Mouse (Mus musculus) erythroblast, embryonic 14.5 days (primary cell): ENCODE results near the gene Drd5. TPM values are rescaled to one million over a fixed set of nuclear protein-coding genes. Genes with fewer than 3 reads are reported as not detected.

Experiments used
- H3K27me3 ChIP-seq: 2 replicates; pipeline ENCODE4 v1.6.1; 2012; ENCODE audit warnings: inconsistent platforms; ENCODE audit not compliant: control insufficient read depth
- H3K36me3 ChIP-seq: 2 replicates; pipeline ENCODE4 v1.6.1; 2012; ENCODE audit warnings: mild to moderate bottlenecking, inconsistent platforms; ENCODE audit not compliant: control insufficient read depth
- H3K4me1 ChIP-seq: 2 replicates; pipeline ENCODE4 v1.6.1; 2012; ENCODE audit warnings: inconsistent platforms; ENCODE audit not compliant: control insufficient read depth
- H3K4me3 ChIP-seq: replicated peaks from 2 replicates; pipeline ENCODE3; 2012; ENCODE audit warnings: moderate library complexity, mild to moderate bottlenecking, inconsistent platforms
- H3K9me3 ChIP-seq: 2 replicates; pipeline ENCODE4 v1.6.1; 2012; ENCODE audit warnings: low read length, inconsistent platforms, mixed read lengths; ENCODE audit not compliant: control insufficient read depth
- GATA1 ChIP-seq: IDR thresholded peaks from 2 replicates; pipeline ENCODE4 v1.6.1; 2012; ENCODE audit warnings: low read length, inconsistent platforms, mixed read lengths
- TAL1 ChIP-seq: IDR thresholded peaks from 3 replicates; pipeline ENCODE4 v1.6.1; 2012; ENCODE audit warnings: low read length, inconsistent platforms, mixed read lengths
- polyA plus RNA-seq: library from polyadenylated mRNA; stranded (reverse); fragments of >175 nt; gene quantifications from 2 replicates; pipeline ENCODE4 v1.2.3, GENCODE M21; 2012

Gene Drd5
- polyA plus RNA-seq, 1 experiment = not detected

- H3K4me1 ChIP-seq = no peaks in the 10 kb centered on the region
- TF ChIP-seq TAL1 (no peak), GATA1 (no peak)
- H3K4me3 ChIP-seq = no peak overlapping the region
- H3K9me3 ChIP-seq = peaks cover 3% of the 10 kb centered on the region
- no peaks in the 10 kb centered on the region for H3K27me3 ChIP-seq
- no peaks in the 10 kb centered on the region for H3K36me3 ChIP-seq
These were observed 30.7 kb upstream of the Drd5 start for GRCm38 (mm10) chr5:38288476-38288875.

GRCm38 (mm10) chr5:38301761-38302411 lies 17.3 kb upstream of the Drd5 start:
- no peak for TF ChIP-seq TAL1
- no peak for TF ChIP-seq GATA1
- no peaks in the 10 kb centered on the region for H3K9me3 ChIP-seq
- H3K27me3 ChIP-seq = peaks cover 3% of the 10 kb centered on the region; the same call in 1 of the 2 replicates
- no peak overlapping the region for H3K4me3 ChIP-seq
- no peaks in the 10 kb centered on the region for H3K4me1 ChIP-seq
- H3K36me3 ChIP-seq = no peaks in the 10 kb centered on the region

GRCm38 (mm10) chr5:38302651-38303050 lies 16.5 kb upstream of the Drd5 start:
- TF ChIP-seq GATA1 = no peak
- no peak for TF ChIP-seq TAL1
- H3K9me3 ChIP-seq = no peaks in the 10 kb centered on the region
- no peak overlapping the region for H3K4me3 ChIP-seq
- H3K36me3 ChIP-seq = no peaks in the 10 kb centered on the region
- H3K27me3 ChIP-seq = peaks cover 3% of the 10 kb centered on the region; the same call in 1 of the 2 replicates
- H3K4me1 ChIP-seq = peaks cover under 1% of the 10 kb centered on the region

GRCm38 (mm10) chr5:38305241-38305640 lies 13.9 kb upstream of the Drd5 start:
- H3K4me1 ChIP-seq = peaks cover 3% of the 10 kb centered on the region
- no peaks in the 10 kb centered on the region for H3K9me3 ChIP-seq
- H3K4me3 ChIP-seq = no peak overlapping the region
- no peak for TF ChIP-seq GATA1
- TF ChIP-seq TAL1 = no peak
- peaks cover 3% of the 10 kb centered on the region; the same call in 1 of the 2 replicates for H3K27me3 ChIP-seq
- no peaks in the 10 kb centered on the region for H3K36me3 ChIP-seq

DNA sequence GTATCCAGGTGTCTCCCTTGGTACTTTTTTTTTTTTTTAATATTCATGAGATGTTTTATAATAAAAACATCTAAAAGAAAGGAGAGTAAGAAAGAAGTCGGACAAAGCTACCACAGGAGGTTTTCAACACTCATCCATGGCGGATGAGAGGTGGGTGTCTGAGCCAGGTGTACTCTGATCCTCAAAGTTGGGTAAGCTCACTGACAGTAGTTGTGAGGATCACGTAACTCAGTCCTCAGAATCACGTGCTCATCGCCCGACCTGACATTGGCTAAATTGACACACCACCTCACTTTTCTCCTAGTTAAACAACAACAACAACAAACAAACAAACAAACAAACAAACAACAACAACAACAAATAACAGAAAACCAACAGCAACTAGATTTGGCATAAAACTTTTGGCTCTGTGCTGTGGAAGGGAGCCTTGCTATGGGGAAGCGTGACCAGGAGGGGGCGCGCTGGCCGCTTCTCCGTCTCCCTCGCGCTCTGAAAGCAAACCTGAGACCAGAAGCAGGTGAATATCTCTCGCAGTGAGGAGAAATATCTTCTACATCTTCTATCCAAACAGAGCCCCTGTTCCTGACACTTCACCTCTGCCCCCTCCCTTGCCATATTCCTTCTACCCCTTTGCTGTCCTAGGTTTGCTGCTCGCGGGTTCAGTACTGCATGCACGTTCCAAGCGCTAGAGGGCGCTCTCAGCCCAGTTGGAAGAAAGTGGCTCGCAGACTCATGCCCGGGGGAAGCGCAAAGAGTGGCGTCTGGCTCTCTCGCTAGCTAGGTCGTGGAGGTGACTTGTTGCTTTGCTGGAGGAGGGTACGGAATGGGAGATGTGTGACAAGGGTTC lies 11.7 kb upstream of the Drd5 start:
- Histone ChIP-seq H3K4me1 (peaks cover 3% of the 10 kb centered on the region), H3K36me3 (no peaks in the 10 kb centered on the region), H3K27me3 (peaks cover 2% of the 10 kb centered on the region; the same call in 1 of the 2 replicates), H3K9me3 (no peaks in the 10 kb centered on the region), H3K4me3 (peak overlapping the region; percentile 39)
- TF ChIP-seq TAL1 = no peak
- no peak for TF ChIP-seq GATA1

GRCm38 (mm10) chr5:38308873-38309272 lies 10.3 kb upstream of the Drd5 start:
- no peak for TF ChIP-seq TAL1
- no peak for TF ChIP-seq GATA1
- Histone ChIP-seq H3K4me3 (no peak overlapping the region), H3K4me1 (peaks cover 3% of the 10 kb centered on the region), H3K36me3 (no peaks in the 10 kb centered on the region), H3K9me3 (no peaks in the 10 kb centered on the region), H3K27me3 (no peaks in the 10 kb centered on the region)

- H3K4me1 ChIP-seq = peaks cover 3% of the 10 kb centered on the region
- no peaks in the 10 kb centered on the region; the same call in 1 of the 2 replicates for H3K27me3 ChIP-seq
- no peaks in the 10 kb centered on the region for H3K36me3 ChIP-seq
- no peaks in the 10 kb centered on the region for H3K9me3 ChIP-seq
- TF ChIP-seq GATA1 = no peak
- TF ChIP-seq TAL1 = no peak
- H3K4me3 ChIP-seq = no peak overlapping the region
These were observed 9.4 kb upstream of the Drd5 start for GRCm38 (mm10) chr5:38309795-38310194.

GRCm38 (mm10) chr5:38333381-38333780 lies 14.2 kb downstream of the Drd5 start:
- no peaks in the 10 kb centered on the region for H3K9me3 ChIP-seq
- no peaks in the 10 kb centered on the region for H3K4me1 ChIP-seq
- TF ChIP-seq TAL1 (no peak), GATA1 (no peak)
- no peaks in the 10 kb centered on the region for H3K27me3 ChIP-seq
- no peak overlapping the region for H3K4me3 ChIP-seq
- H3K36me3 ChIP-seq = no peaks in the 10 kb centered on the region

DNA sequence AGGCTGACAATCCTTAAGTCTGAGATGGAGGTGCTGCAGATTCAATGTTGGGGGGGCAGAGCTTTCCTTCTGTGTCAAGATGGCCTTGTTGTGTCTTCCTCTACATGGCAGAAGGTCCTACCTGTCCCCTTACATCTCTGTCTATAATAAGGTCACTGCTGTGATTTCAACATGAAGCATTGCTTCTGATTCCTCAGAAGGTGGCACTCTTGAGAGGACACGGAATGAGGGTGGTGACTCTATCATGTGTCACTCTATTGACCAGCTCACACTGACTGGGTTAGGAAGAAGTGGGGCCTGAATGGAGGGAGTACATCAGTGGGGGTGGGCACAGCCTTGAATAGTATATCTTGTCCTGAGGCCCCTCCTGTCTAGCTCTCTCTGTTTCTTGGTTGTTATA lies 15.4 kb downstream of the Drd5 start:
- H3K27me3 ChIP-seq = no peaks in the 10 kb centered on the region
- H3K4me3 ChIP-seq = no peak overlapping the region
- TF ChIP-seq GATA1 = no peak
- no peak for TF ChIP-seq TAL1
- no peaks in the 10 kb centered on the region for H3K36me3 ChIP-seq
- H3K4me1 ChIP-seq = no peaks in the 10 kb centered on the region
- H3K9me3 ChIP-seq = no peaks in the 10 kb centered on the region
